Mouse (Mus musculus) heart, postnatal 36 days (tissue): ENCODE data around the gene Slu7. TPM values are rescaled to one million over a fixed set of nuclear protein-coding genes. Genes with fewer than 3 reads are reported as not detected.

ENCODE experiments used
- DNase-seq, 2 experiments: peaks; one replicate each; pipeline ENCODE4 v3.0.0; 2021 to 2022
- intact Hi-C: fragments of 180-260 bp; cut with DNase I; formaldehyde crosslinking; loops from one replicate; pipeline ENCODE4 v1.15.1; 2025
- total RNA-seq, 2 experiments: library from RNA; stranded (reverse); gene quantifications; 2 replicates each; pipeline ENCODE4 v1.2.3; 2021

The Slu7 gene
- total RNA-seq, 2 experiments from 2014 or later: 27.4 to 31.4 TPM

GRCm38 (mm10) chr11:43417201-43417600 lies 16.3 kb upstream of the Slu7 start:
- intact Hi-C loops: loop anchor here (10.0 kb wide), 1 partner anchor 202 kb away; no protein-coding TSS in a partner anchor
- DNase-seq: no peak

- DNase-seq: no peak
- intact Hi-C loops: no loop called here
These were observed 9.2 kb upstream of the Slu7 start for GRCm38 (mm10) chr11:43424386-43424785.

GRCm38 (mm10) chr11:43425166-43425709 lies 8.3 kb upstream of the Slu7 start:
- intact Hi-C loops: no loop called here
- no peak for DNase-seq

- intact Hi-C loops: no loop called here
- DNase-seq: peak; percentile 78 to 80
These were observed 7.6 kb upstream of the Slu7 start, which contains the start of gene Pttg1 for GRCm38 (mm10) chr11:43425824-43426413. TSS of gene Pttg1 (minus strand) at chr11:43426251.

GRCm38 (mm10) chr11:43426414-43426884 lies 7.1 kb upstream of the Slu7 start:
- DNase-seq: peak in 1 of 2 experiments; percentile 34
- intact Hi-C loops: no loop called here

GRCm38 (mm10) chr11:43434024-43434407 lies 472 bp downstream of the Slu7 start:
- no peak for DNase-seq

GRCm38 (mm10) chr11:43441121-43441520 lies 7.6 kb downstream of the Slu7 start:
- no peak for DNase-seq
- intact Hi-C loops: no loop called here

More at GRCm38 (mm10) chr11:43434024-43434407, 472 bp downstream of the Slu7 start:
- intact Hi-C loops: no loop called here

GRCm38 (mm10) chr11:43443183-43443582 lies 9.6 kb downstream of the Slu7 start:
- DNase-seq: no peak
- intact Hi-C loops: no loop called here

GRCm38 (mm10) chr11:43449916-43450315 lies 16.4 kb downstream of the Slu7 start:
- DNase-seq: no peak
- intact Hi-C loops: no loop called here

- intact Hi-C loops: no loop called here
- DNase-seq: no peak
These were observed 17.8 kb downstream of the Slu7 start for GRCm38 (mm10) chr11:43451322-43451721.

GRCm38 (mm10) chr11:43452266-43452665 lies 18.7 kb downstream of the Slu7 start:
- DNase-seq: no peak
- intact Hi-C loops: no loop called here

- no peak for DNase-seq
- intact Hi-C loops: no loop called here
These were observed 29.7 kb downstream of the Slu7 start for GRCm38 (mm10) chr11:43463204-43463603.

- intact Hi-C loops: no loop called here
- no peak for DNase-seq
These were observed 36.6 kb downstream of the Slu7 start for GRCm38 (mm10) chr11:43470118-43470517.

GRCm38 (mm10) chr11:43470881-43471820 lies 37.6 kb downstream of the Slu7 start:
- intact Hi-C loops: no loop called here
- DNase-seq: no peak

GRCm38 (mm10) chr11:43473115-43473514 lies 39.6 kb downstream of the Slu7 start:
- DNase-seq: no peak
- intact Hi-C loops: no loop called here

- intact Hi-C loops: no loop called here
- no peak for DNase-seq
These were observed 40.2 kb downstream of the Slu7 start for GRCm38 (mm10) chr11:43473635-43474224.

- intact Hi-C loops: no loop called here
- peak; percentile 55 to 61 for DNase-seq
These were observed 40.8 kb downstream of the Slu7 start, which contains the start of gene C1qtnf2 for GRCm38 (mm10) chr11:43474225-43474774. TSS of gene C1qtnf2 (plus strand) at chr11:43474276.

GRCm38 (mm10) chr11:43479376-43479775 lies 45.8 kb downstream of the Slu7 start:
- intact Hi-C loops: no loop called here
- DNase-seq: no peak

- DNase-seq: no peak
- intact Hi-C loops: no loop called here
These were observed 47.0 kb downstream of the Slu7 start for GRCm38 (mm10) chr11:43480561-43480960.
